Mouse (Mus musculus) right cerebral cortex, adult 2 months (tissue): ENCODE measurements around the gene Snd1.

Experiments
- DNase-seq, 2 experiments: peaks; one replicate each; pipeline ENCODE4 v3.0.0; 2021 to 2022; ENCODE audit warnings: low spot score in 2 of 2

Gene Snd1

GRCm38 (mm10) chr6:28800976-28801375 lies 326.0 kb downstream of the Snd1 start:
- peak; percentile 62 for DNase-seq

GRCm38 (mm10) chr6:28803678-28804279 lies 328.8 kb downstream of the Snd1 start:
- DNase-seq, result no peak

- DNase-seq, result no peak
These were observed 329.8 kb downstream of the Snd1 start for GRCm38 (mm10) chr6:28804751-28805150.

- DNase-seq, result no peak
These were observed 338.1 kb downstream of the Snd1 start for GRCm38 (mm10) chr6:28813057-28813456.

GRCm38 (mm10) chr6:28814895-28815294 lies 340.0 kb downstream of the Snd1 start:
- DNase-seq, result no peak

- peak; percentile 78 to 81 for DNase-seq
These were observed 342.1 kb downstream of the Snd1 start for GRCm38 (mm10) chr6:28817039-28817438.

- no peak for DNase-seq
These were observed 344.8 kb downstream of the Snd1 start for GRCm38 (mm10) chr6:28819509-28820358.

GRCm38 (mm10) chr6:28822296-28822695 lies 347.4 kb downstream of the Snd1 start:
- no peak for DNase-seq

- DNase-seq, result no peak
These were observed 348.4 kb downstream of the Snd1 start for GRCm38 (mm10) chr6:28823375-28823774.

- DNase-seq, result no peak
These were observed 348.9 kb downstream of the Snd1 start for GRCm38 (mm10) chr6:28823802-28824201.

- no peak for DNase-seq
These were observed 351.0 kb downstream of the Snd1 start for GRCm38 (mm10) chr6:28825894-28826293.

GRCm38 (mm10) chr6:28826689-28827389 lies 351.9 kb downstream of the Snd1 start:
- DNase-seq, result no peak

- no peak for DNase-seq
These were observed 352.6 kb downstream of the Snd1 start for GRCm38 (mm10) chr6:28827565-28827964.

GRCm38 (mm10) chr6:28828593-28828992 lies 353.7 kb downstream of the Snd1 start:
- peak; percentile 75 to 78 for DNase-seq

- no peak for DNase-seq
These were observed 355.4 kb downstream of the Snd1 start for GRCm38 (mm10) chr6:28830306-28830705.

GRCm38 (mm10) chr6:28831011-28831853 lies 356.3 kb downstream of the Snd1 start, which contains the start of gene Lrrc4:
TSS of gene Lrrc4 (minus strand) at chr6:28831747.
- DNase-seq, result no peak

- DNase-seq, result peak; percentile 56
These were observed 357.2 kb downstream of the Snd1 start for GRCm38 (mm10) chr6:28831854-28832750.

GRCm38 (mm10) chr6:28832751-28833291 lies 357.9 kb downstream of the Snd1 start:
- peak; percentile 60 to 61 for DNase-seq

GRCm38 (mm10) chr6:28833380-28833822 lies 358.5 kb downstream of the Snd1 start:
- DNase-seq, result peak; percentile 75 to 76

GRCm38 (mm10) chr6:28834046-28834445 lies 359.1 kb downstream of the Snd1 start:
- no peak for DNase-seq
